Mouse (Mus musculus): Measurements from ENCODE around the gene Ino80b.

Ino80b gene

GRCm38 (mm10) chr6:83118825-83119733 lies 6.2 kb downstream of the Ino80b start:
- in situ Hi-C loops (cut with MboI; ENCODE audit: low sequenced_read_pairs): no loop called here

GRCm38 (mm10) chr6:83118369-83118768 lies 6.9 kb downstream of the Ino80b start:
- in situ Hi-C loops (cut with MboI; ENCODE audit: low sequenced_read_pairs): no loop called here

GRCm38 (mm10) chr6:83117616-83118015 lies 7.6 kb downstream of the Ino80b start:
- in situ Hi-C loops (cut with MboI; ENCODE audit: low sequenced_read_pairs): no loop called here

GRCm38 (mm10) chr6:83117165-83117438 lies 8.1 kb downstream of the Ino80b start:
- in situ Hi-C loops (cut with MboI; ENCODE audit: low sequenced_read_pairs): no loop called here

GRCm38 (mm10) chr6:83116373-83117164 lies 8.7 kb downstream of the Ino80b start:
- in situ Hi-C loops (cut with MboI; ENCODE audit: low sequenced_read_pairs): no loop called here

- in situ Hi-C loops (cut with MboI; ENCODE audit: low sequenced_read_pairs): no loop called here
Measured at GRCm38 (mm10) chr6:83115682-83116372, 9.4 kb downstream of the Ino80b start.

GRCm38 (mm10) chr6:83115011-83115671 lies 10.1 kb downstream of the Ino80b start, which contains the start of gene Mogs:
Gene Mogs (plus strand): TSS chr6:83115496.
- in situ Hi-C loops (cut with MboI; ENCODE audit: low sequenced_read_pairs): no loop called here

GRCm38 (mm10) chr6:83111510-83112136 lies 13.6 kb downstream of the Ino80b start:
- in situ Hi-C loops (cut with MboI; ENCODE audit: low sequenced_read_pairs): no loop called here

GRCm38 (mm10) chr6:83108762-83109668 lies 16.2 kb downstream of the Ino80b start, which contains the start of gene Mrpl53:
Gene Mrpl53 (plus strand): TSS chr6:83109040.
- in situ Hi-C loops (cut with MboI; ENCODE audit: low sequenced_read_pairs): no loop called here

- in situ Hi-C loops (cut with MboI; ENCODE audit: low sequenced_read_pairs): no loop called here
Measured at GRCm38 (mm10) chr6:83107566-83108400, 17.4 kb downstream of the Ino80b start.

GRCm38 (mm10) chr6:83104158-83104557 lies 21.1 kb downstream of the Ino80b start:
- in situ Hi-C loops (cut with MboI; ENCODE audit: low sequenced_read_pairs): no loop called here

GRCm38 (mm10) chr6:83103130-83103650 lies 22.0 kb downstream of the Ino80b start:
- in situ Hi-C loops (cut with MboI; ENCODE audit: low sequenced_read_pairs): no loop called here

GRCm38 (mm10) chr6:83101688-83102556 lies 23.3 kb downstream of the Ino80b start:
- in situ Hi-C loops (cut with MboI; ENCODE audit: low sequenced_read_pairs): no loop called here

GRCm38 (mm10) chr6:83101316-83101687 lies 23.9 kb downstream of the Ino80b start, which contains the start of the genes Ccdc142 and Gm42688:
Gene Ccdc142 (plus strand): TSS chr6:83101601.
Gene Gm42688 (plus strand): TSS chr6:83101617.
- in situ Hi-C loops (cut with MboI; ENCODE audit: low sequenced_read_pairs): no loop called here

- in situ Hi-C loops (cut with MboI; ENCODE audit: low sequenced_read_pairs): no loop called here
Measured at GRCm38 (mm10) chr6:83098411-83098810, 26.8 kb downstream of the Ino80b start.

- in situ Hi-C loops (cut with MboI; ENCODE audit: low sequenced_read_pairs): no loop called here
Measured at GRCm38 (mm10) chr6:83095968-83096367, 29.3 kb downstream of the Ino80b start.

All from CH12F3 (cell line).